Mouse (Mus musculus): ENCODE data around the gene Car2.

The Car2 gene

DNA sequence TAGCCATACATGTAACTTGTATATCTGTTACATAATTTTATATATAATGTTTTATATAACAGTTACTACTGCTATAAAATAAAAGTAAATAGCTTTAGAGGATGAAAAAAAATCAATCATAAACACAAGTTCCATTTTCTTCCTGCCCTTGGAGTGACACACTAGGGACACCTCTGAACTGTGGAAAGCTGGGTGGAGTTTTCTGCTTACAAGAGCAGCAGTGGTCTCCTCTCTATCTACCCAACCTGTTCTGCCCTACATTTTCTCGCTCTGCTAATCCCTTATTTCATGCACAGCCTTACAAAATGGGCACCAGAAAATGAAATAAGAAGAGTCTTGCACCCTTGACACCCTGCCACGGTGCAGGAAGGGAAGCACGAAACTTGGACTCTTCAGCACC is 6.8 kb upstream of the Car2 start:
- DNase-seq: no peak

DNA sequence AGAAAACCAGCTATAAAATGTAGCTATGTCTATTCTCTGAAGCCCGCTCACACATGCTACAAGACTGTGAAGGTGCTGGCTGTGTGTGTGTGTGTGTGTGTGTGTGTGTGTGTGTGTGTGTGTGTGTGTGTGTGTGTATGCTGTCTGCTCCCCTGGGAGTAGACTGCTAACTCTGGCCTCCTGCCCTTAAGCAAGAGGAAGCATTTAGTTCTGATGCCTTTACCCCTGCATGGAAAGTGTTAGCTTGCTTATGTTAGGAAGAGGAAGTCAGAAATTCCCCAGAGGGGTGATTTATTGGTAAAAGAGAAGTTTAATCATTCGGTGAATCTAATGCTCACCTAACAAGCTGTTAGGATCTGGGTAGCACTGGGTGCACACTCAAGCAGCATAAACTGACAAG is 5.8 kb upstream of the Car2 start:
- DNase-seq: no peak

DNA sequence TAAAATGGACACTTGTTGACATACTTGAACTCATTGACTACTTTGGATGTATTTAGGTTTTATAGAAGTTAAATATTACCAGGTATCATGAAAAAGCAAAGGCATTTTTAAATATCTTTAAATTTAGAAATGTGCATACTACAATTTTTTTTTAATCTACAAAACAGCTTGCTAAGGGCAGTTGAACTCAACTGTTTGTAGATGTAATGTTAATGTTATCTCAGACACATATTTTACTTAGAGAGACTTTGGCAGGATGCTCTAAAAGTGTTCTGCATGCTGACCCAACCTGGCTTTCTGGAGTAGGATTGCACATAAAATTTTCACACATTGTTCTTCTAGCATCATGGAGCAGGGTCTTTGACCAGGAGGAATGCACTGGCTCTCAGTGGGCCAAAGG is 4.1 kb upstream of the Car2 start:
- no peak for DNase-seq

- DNase-seq: no peak
Observed at GRCm38 (mm10) chr3:14882756-14883155, 3.3 kb upstream of the Car2 start.

GRCm38 (mm10) chr3:14884826-14885225 is 1.2 kb upstream of the Car2 start:
- DNase-seq: no peak

GRCm38 (mm10) chr3:14887134-14887666 is 1.1 kb downstream of the Car2 start:
- no peak for DNase-seq

GRCm38 (mm10) chr3:14887686-14888295 is 1.7 kb downstream of the Car2 start:
- no peak for DNase-seq

DNA sequence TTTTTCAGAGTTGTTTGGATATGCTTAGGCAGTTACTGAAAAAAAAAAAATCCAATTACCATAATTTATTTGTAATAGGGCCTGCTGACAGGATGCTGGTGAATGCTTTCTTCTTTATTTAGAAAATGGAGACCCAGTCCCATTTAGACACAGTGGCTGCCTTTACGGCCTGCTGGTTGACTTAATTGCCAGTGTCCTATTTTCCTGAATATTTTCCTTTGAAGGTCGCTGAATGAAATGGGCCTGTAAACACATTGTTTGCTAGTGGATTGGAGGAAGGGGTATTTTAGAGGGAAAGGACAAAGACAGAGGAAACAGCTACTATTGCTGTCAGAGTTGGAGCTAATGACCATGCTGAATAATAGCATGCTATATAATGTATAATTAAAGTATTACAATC is 2.5 kb downstream of the Car2 start:
- no peak for DNase-seq

DNA sequence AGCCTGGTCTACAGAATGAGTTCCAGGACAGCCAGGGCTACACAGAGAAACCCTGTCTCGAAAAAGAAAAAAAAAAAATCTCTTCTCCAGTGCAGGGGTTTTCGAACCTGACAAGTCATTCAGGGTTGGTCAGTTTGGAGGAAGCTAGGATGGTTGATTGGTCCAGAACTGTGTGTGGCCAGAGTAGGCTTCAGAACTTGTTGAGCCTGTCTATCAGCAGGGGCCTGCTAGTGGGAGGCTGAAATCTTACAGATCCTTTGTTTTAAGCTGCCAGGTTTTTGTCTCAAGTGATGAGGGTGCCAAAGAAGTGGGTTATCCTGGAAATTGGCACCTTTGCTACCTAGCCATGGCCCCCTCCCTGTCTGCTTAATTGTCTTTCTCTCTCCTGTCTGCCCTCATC is 3.0 kb downstream of the Car2 start:
- no peak for DNase-seq

GRCm38 (mm10) chr3:14889716-14890409 is 3.8 kb downstream of the Car2 start:
- DNase-seq: no peak

DNA sequence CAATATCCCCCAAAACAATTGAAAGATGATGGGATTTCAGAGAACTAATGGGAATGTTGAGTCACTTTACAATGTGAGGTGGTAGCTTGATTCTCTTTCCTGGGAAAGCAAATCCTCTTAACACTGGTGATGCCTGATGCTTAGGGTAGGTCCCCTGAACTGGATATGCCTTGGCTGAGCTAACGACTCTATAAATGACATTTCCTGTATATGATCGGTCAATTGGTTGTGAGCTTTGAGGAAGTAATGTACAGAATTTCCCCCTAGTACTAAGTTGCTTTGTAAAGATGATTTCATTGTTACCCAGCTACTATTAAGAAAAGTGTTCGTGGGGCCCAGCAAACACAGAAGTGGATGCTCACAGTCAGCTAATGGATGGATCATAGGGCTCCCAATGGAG is 6.9 kb downstream of the Car2 start:
- DNase-seq: no peak

GRCm38 (mm10) chr3:14893700-14894099 is 7.6 kb downstream of the Car2 start:
- DNase-seq: no peak

DNA sequence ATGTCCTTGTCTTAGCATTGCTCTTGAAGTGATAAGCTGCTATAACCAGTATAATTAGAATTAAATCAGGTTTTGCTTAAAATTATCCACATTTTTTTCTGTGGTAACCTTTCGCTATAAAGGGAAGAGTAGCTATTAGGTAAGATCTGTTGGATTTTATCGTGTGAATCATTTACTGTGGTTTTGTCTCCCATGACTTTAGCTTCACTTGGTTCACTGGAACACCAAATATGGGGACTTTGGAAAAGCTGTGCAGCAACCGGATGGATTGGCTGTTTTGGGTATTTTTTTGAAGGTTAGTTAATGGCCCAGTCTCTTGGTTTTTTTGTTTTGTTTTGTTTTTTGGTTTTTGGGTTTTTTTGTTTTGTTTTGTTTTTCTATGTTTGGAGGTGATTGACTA is 9.3 kb downstream of the Car2 start:
- no peak for DNase-seq

DNA sequence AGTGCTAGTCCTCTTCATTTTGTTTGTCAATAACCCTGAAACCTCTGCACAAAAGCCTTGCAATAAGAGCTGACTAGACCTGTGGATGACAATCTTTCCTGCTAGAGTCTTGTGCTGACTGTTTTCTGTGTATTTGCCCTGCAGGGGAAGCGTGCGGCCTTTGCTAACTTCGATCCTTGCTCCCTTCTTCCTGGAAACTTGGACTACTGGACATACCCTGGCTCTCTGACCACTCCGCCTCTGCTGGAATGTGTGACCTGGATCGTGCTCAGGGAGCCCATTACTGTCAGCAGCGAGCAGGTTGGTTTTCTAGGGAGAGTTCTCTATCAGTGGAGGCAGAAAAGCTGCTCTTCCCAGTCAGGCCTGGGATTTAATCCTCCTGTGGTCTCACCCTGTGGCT is 11.7 kb downstream of the Car2 start:
- DNase-seq: peak; percentile 67

- DNase-seq: no peak
Observed at GRCm38 (mm10) chr3:14903380-14903779, 17.3 kb downstream of the Car2 start.

GRCm38 (mm10) chr3:14904165-14904564 is 18.1 kb downstream of the Car2 start:
- DNase-seq: no peak

DNA sequence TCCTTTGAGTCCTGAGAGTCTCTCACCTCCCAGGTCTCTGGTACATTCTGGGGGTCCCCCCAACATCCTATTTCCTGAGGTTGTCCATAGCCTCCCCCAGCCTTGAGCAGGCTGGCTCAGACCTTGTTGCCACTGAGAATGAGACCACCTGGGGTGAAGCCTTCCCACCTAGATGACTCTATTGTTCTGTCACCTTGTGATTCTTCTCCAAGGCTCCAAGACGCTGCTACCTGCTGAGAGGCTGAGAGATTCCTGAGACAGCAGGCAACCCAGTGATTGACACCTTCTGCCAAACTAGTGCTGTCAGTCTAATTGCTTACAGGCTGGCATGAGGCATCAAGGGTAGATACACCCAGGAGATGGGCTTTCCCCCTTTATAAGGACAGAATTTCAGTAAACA is 21.2 kb downstream of the Car2 start:
- DNase-seq: no peak

GRCm38 (mm10) chr3:14911992-14912582 is 26.0 kb downstream of the Car2 start:
- DNase-seq: no peak

DNA sequence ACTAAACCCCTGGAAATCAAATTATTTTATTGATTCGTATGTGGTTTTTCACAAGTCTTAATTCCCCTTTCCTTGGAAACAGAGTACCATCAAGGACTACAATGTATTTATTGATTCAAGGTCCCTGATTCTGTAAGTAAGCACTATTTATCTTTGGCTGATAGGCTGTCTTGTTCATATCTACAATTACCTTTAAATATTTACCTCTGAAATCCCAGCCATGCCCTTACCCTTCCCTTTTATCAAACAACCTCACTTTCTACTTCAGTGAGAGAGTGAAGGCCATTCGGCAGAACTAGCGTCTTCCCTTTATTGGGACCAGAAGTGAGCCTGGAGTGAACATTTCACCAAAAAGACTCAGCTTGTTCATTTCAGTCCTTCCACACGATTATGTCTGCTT is 27.7 kb downstream of the Car2 start:
- DNase-seq: no peak

DNA sequence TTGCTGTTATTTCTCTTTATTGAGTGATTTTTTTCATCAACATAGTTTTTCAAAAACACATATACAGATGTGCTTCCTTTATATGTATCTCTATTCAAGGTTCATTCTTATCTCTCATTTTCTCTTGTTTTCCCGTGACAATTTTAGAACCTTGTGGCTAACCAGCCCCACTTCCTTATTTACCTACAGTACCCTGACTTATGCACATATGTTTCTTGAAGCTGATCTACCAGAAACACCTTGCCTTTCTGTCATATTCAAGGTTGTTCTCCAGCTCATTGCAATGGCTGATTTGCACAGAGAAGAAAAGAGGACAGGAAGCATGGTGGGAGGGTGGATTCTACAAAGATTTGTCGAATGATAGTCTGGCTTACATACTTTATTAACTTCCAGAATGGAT is 29.3 kb downstream of the Car2 start:
- no peak for DNase-seq

DNA sequence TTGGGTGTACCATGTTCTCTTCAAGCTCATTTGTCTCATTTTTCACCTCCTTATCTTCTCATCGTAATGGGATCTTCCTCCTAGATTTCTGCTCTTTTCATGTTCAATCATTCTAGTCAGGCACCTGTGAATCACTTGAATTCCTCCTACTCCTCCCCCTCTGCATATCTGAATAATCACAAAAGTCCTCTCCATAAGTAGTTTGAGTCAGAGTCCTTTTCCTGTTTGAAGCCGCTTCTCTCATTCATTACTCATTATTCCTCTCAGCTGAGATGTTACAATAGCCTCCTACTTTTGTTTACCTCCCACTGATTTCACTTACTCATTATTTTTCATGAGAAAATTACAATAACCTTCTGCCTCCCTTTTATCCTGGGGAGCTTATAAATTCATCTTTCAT is 31.2 kb downstream of the Car2 start:
- no peak for DNase-seq

DNA sequence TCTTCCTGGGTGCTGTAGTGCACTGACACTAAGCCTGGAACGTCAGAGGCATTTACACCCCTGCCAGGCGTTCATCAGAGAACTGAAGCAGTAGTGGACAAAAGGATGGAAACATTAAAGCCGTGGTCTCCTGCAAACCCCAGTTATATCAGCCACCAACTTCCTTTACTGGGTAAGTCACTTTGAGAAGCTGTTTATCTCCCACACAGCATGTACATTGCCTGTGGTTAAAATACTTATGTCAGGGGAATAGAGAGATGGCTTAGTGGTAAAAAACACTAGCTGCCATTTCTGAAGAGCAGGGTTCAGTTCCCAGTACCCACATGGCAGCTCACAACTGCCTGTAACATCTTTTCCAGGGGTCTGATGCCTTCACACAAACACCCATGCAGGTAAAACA is 58.6 kb downstream of the Car2 start:
- no peak for DNase-seq

GRCm38 (mm10) chr3:14945627-14946026 is 59.6 kb downstream of the Car2 start:
- DNase-seq: peak; percentile 18

- peak; percentile 37 for DNase-seq
Observed at GRCm38 (mm10) chr3:14948067-14948800, 62.2 kb downstream of the Car2 start.

All from kidney, postnatal 14 days (tissue).